Mouse (Mus musculus): ENCODE data around the gene Hhipl1.

DNA sequence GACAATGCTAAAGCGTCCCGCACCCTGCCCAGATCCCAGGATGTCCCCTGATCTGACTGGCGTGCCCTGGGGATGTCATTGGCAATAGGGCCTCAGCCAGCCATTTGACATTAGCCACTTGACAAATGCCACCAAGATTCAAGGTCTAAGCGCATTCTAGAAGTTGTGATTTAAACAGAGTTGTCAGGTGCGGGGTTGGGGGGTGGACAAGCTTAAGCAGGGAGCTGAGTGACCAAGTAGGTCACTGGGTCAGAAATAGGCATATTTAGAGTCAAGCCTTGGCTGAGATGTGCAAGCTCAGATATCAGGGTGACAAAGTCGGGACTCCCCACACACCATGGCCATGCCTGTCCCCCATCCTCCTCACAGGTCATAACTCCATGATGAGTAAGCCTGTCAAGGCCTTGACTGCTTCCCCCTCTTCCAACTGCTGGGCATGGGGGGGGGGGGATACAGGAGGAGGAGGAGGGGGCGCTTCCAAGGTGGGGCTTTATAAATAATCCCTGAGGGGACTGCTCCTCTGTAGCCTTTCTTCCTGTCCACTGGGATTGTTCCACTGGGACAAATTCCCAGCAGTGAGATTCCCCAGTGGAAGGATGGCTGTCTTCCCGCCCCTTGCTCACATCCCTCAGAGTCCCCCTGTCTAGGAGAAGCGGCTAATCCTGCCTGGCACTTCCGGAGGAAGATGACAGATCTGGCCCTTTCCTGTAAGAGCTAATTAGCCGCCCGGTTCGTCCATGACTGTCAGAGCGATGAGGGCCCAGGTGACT is 21.4 kb upstream of the Hhipl1 start:
- no peak for TF ChIP-seq CTCF (IDR thresholded peaks at IDR 0.05; ENCODE audit: extremely low read depth, insufficient read length, insufficient replicate concordance, low read depth, low read length)
- no peak for TF ChIP-seq POLR2A (IDR thresholded peaks at IDR 0.05; ENCODE audit: low read depth, low read length)
